Mouse (Mus musculus): ENCODE measurements around the gene Gm10282. TPM values are rescaled to one million over a fixed set of nuclear protein-coding genes. Genes with fewer than 3 reads are reported as not detected.
A peak's percentile ranks its signal among the peaks of the same experiment; 100 is the strongest.

The Gm10282 gene
- polyA plus RNA-seq, 1 experiment from 2014 or later: 30.3 TPM

DNA sequence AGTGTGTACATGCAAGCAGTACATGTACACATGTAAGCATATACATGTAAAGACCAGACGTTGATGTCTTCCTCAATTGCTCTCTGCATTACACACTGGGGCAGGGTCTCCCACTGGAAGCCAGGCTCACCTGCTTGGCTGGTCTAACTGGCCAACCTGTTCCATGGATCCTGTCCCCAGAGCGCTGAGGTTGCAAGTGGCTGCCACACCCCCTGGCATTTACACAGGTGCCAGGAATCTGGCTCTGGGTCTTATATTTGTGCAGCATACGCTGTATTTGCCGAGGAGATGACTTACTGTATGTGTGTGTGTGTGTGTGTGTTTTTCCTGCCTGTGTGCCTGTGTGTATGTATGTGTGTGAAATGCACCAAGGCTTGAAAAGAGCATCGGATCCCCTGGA is 1.9 kb upstream of the Gm10282 start:
- no peak for ATAC-seq (replicated peaks; ENCODE audit: low FRiP score)
- Histone ChIP-seq H3K9me3 (replicated peaks) (no peaks in the 10 kb centered on the region), H3K4me2 (no peak overlapping the region), H3K4me1 (peaks cover 16% of the 10 kb centered on the region), H3K36me3 (no peaks in the 10 kb centered on the region), H3K27me3 (no peaks in the 10 kb centered on the region), H3K9ac (no peak overlapping the region), H3K4me3 (replicated peaks) (no peak overlapping the region), H3K27ac (no peak overlapping the region)
- WGBS: 78% methylated on average over 5 of the region's 5 CpGs

- no peaks in the 10 kb centered on the region for H3K27me3 ChIP-seq
- H3K9ac ChIP-seq: no peak overlapping the region
- H3K27ac ChIP-seq: no peak overlapping the region
- no peak overlapping the region for H3K4me2 ChIP-seq
- no peak overlapping the region for H3K4me3 ChIP-seq (replicated peaks)
- H3K36me3 ChIP-seq: no peaks in the 10 kb centered on the region
- H3K9me3 ChIP-seq (replicated peaks): no peaks in the 10 kb centered on the region
- 50% methylated on average over 8 of the region's 8 CpGs for WGBS
- ATAC-seq (replicated peaks; ENCODE audit: low FRiP score): no peak
- H3K4me1 ChIP-seq: peaks cover 14% of the 10 kb centered on the region
These were observed 1.4 kb downstream of the Gm10282 start for GRCm38 (mm10) chr8:72303633-72304032.

- Histone ChIP-seq H3K27me3 (no peaks in the 10 kb centered on the region), H3K27ac (0 out of 2 replicates have a peak overlapping the region, but pooled peaks have one; percentile 4), H3K9me3 (replicated peaks) (no peaks in the 10 kb centered on the region), H3K9ac (no peak overlapping the region), H3K4me3 (replicated peaks) (no peak overlapping the region), H3K4me2 (no peak overlapping the region; the same call in 1 of the 2 replicates), H3K4me1 (peaks cover 14% of the 10 kb centered on the region), H3K36me3 (no peaks in the 10 kb centered on the region)
- no peak for ATAC-seq (replicated peaks; ENCODE audit: low FRiP score)
- 66% methylated on average over 8 of the region's 8 CpGs for WGBS
These were observed 2.0 kb downstream of the Gm10282 start for GRCm38 (mm10) chr8:72302986-72303612.

GRCm38 (mm10) chr8:72301497-72301896 is 3.6 kb downstream of the Gm10282 start:
- Histone ChIP-seq H3K36me3 (no peaks in the 10 kb centered on the region), H3K4me1 (peaks cover 14% of the 10 kb centered on the region), H3K27me3 (no peaks in the 10 kb centered on the region), H3K4me2 (no peak overlapping the region), H3K9me3 (replicated peaks) (no peaks in the 10 kb centered on the region), H3K9ac (no peak overlapping the region), H3K4me3 (replicated peaks) (no peak overlapping the region), H3K27ac (no peak overlapping the region)
- ATAC-seq (replicated peaks; ENCODE audit: low FRiP score): no peak; the same call in 1 of the 2 replicates
- WGBS: 53% methylated on average over 5 of the region's 5 CpGs

GRCm38 (mm10) chr8:72300654-72301400 is 4.2 kb downstream of the Gm10282 start:
- no peak overlapping the region for H3K27ac ChIP-seq
- WGBS: 69% methylated on average over 9 of the region's 9 CpGs
- peaks cover 17% of the 10 kb centered on the region for H3K4me1 ChIP-seq
- H3K27me3 ChIP-seq: no peaks in the 10 kb centered on the region
- H3K4me2 ChIP-seq: no peak overlapping the region
- H3K9me3 ChIP-seq (replicated peaks): no peaks in the 10 kb centered on the region
- no peak overlapping the region for H3K4me3 ChIP-seq (replicated peaks)
- H3K9ac ChIP-seq: no peak overlapping the region
- H3K36me3 ChIP-seq: no peaks in the 10 kb centered on the region
- ATAC-seq (replicated peaks; ENCODE audit: low FRiP score): no peak; the same call in 1 of the 2 replicates

- ATAC-seq (replicated peaks; ENCODE audit: low FRiP score): no peak
- H3K4me3 ChIP-seq (replicated peaks): no peak overlapping the region
- no peak overlapping the region for H3K9ac ChIP-seq
- H3K36me3 ChIP-seq: no peaks in the 10 kb centered on the region
- H3K4me2 ChIP-seq: no peak overlapping the region
- peaks cover 26% of the 10 kb centered on the region for H3K4me1 ChIP-seq
- no peaks in the 10 kb centered on the region for H3K9me3 ChIP-seq (replicated peaks)
- no peak overlapping the region for H3K27ac ChIP-seq
- H3K27me3 ChIP-seq: no peaks in the 10 kb centered on the region
- 85% methylated on average over 1 of the region's 1 CpGs for WGBS
These were observed 6.1 kb downstream of the Gm10282 start for GRCm38 (mm10) chr8:72298928-72299327.

GRCm38 (mm10) chr8:72296561-72296960 is 8.5 kb downstream of the Gm10282 start:
- Histone ChIP-seq H3K27me3 (no peaks in the 10 kb centered on the region), H3K9ac (no peak overlapping the region), H3K27ac (no peak overlapping the region), H3K4me3 (replicated peaks) (no peak overlapping the region), H3K4me1 (peaks cover 16% of the 10 kb centered on the region), H3K9me3 (replicated peaks) (no peaks in the 10 kb centered on the region), H3K4me2 (no peak overlapping the region), H3K36me3 (no peaks in the 10 kb centered on the region)
- no peak for ATAC-seq (replicated peaks; ENCODE audit: low FRiP score)
- WGBS: 90% methylated on average over 8 of the region's 8 CpGs

GRCm38 (mm10) chr8:72295679-72296078 is 9.4 kb downstream of the Gm10282 start:
- peak; percentile 87 for ATAC-seq (replicated peaks; ENCODE audit: low FRiP score)
- 36% methylated on average over 8 of the region's 8 CpGs for WGBS
- H3K4me3 ChIP-seq (replicated peaks): no peak overlapping the region

GRCm38 (mm10) chr8:72295125-72295524 is 9.9 kb downstream of the Gm10282 start:
- Histone ChIP-seq H3K27ac (peak overlapping the region; percentile 84), H3K4me2 (no peak overlapping the region)
- WGBS: 68% methylated on average over 3 of the region's 3 CpGs

More at GRCm38 (mm10) chr8:72295679-72296078, 9.4 kb downstream of the Gm10282 start:
- no peaks in the 10 kb centered on the region for H3K27me3 ChIP-seq
- no peak overlapping the region for H3K4me2 ChIP-seq
- no peak overlapping the region for H3K9ac ChIP-seq
- H3K9me3 ChIP-seq (replicated peaks): no peaks in the 10 kb centered on the region
- H3K27ac ChIP-seq: peak overlapping the region; percentile 84
- H3K4me1 ChIP-seq: peaks cover 12% of the 10 kb centered on the region; the same call in 1 of the 2 replicates
- no peaks in the 10 kb centered on the region for H3K36me3 ChIP-seq

GRCm38 (mm10) chr8:72293309-72293708 is 11.8 kb downstream of the Gm10282 start:
- no peak overlapping the region for H3K4me3 ChIP-seq (replicated peaks)
- no peaks in the 10 kb centered on the region for H3K36me3 ChIP-seq
- no peak overlapping the region for H3K9ac ChIP-seq
- no peak for ATAC-seq (replicated peaks; ENCODE audit: low FRiP score)
- no peak overlapping the region for H3K27ac ChIP-seq
- H3K4me1 ChIP-seq: 0 out of 2 replicates have a peak, but pooled peaks cover 12% of the 10 kb centered on the region
- no peaks in the 10 kb centered on the region for H3K27me3 ChIP-seq
- H3K4me2 ChIP-seq: no peak overlapping the region
- no peaks in the 10 kb centered on the region for H3K9me3 ChIP-seq (replicated peaks)

More at GRCm38 (mm10) chr8:72295125-72295524, 9.9 kb downstream of the Gm10282 start:
- H3K4me1 ChIP-seq: 0 out of 2 replicates have a peak, but pooled peaks cover 12% of the 10 kb centered on the region
- no peak overlapping the region for H3K4me3 ChIP-seq (replicated peaks)
- H3K27me3 ChIP-seq: no peaks in the 10 kb centered on the region
- no peaks in the 10 kb centered on the region for H3K9me3 ChIP-seq (replicated peaks)
- ATAC-seq (replicated peaks; ENCODE audit: low FRiP score): no peak
- H3K36me3 ChIP-seq: no peaks in the 10 kb centered on the region
- H3K9ac ChIP-seq: no peak overlapping the region

GRCm38 (mm10) chr8:72291104-72291503 is 14.0 kb downstream of the Gm10282 start:
- no peaks in the 10 kb centered on the region for H3K36me3 ChIP-seq
- 72% methylated on average over 2 of the region's 2 CpGs for WGBS
- H3K27me3 ChIP-seq: no peaks in the 10 kb centered on the region
- H3K9me3 ChIP-seq (replicated peaks): no peaks in the 10 kb centered on the region
- no peak overlapping the region for H3K9ac ChIP-seq
- H3K4me2 ChIP-seq: no peak overlapping the region
- H3K27ac ChIP-seq: no peak overlapping the region
- no peak for ATAC-seq (replicated peaks; ENCODE audit: low FRiP score)
- no peak overlapping the region for H3K4me3 ChIP-seq (replicated peaks)
- 0 out of 2 replicates have a peak, but pooled peaks cover 10% of the 10 kb centered on the region for H3K4me1 ChIP-seq

GRCm38 (mm10) chr8:72289051-72289450 is 16.0 kb downstream of the Gm10282 start:
- Histone ChIP-seq H3K9ac (no peak overlapping the region), H3K4me1 (no peaks in the 10 kb centered on the region), H3K4me2 (no peak overlapping the region), H3K27me3 (no peaks in the 10 kb centered on the region), H3K9me3 (replicated peaks) (no peaks in the 10 kb centered on the region), H3K27ac (no peak overlapping the region), H3K4me3 (replicated peaks) (no peak overlapping the region), H3K36me3 (no peaks in the 10 kb centered on the region)
- ATAC-seq (replicated peaks; ENCODE audit: low FRiP score): no peak
